Mouse (Mus musculus) kidney, embryonic 14.5 days (tissue): ENCODE results near the gene Omt2a. TPM values are rescaled to one million over a fixed set of nuclear protein-coding genes. Genes with fewer than 3 reads are reported as not detected.
"Not testable (repeated sequence)": the region's sequence is repeated elsewhere in the genome, so short reads cannot be mapped to it uniquely, and the experiment has no call there.

Experiments used
- ATAC-seq: fragments of 200-750 bp; cut with Nextera tagmentation; 2 replicates; pipeline ENCODE4 v1.8.0; 2017; ENCODE audit warnings: moderate number of reproducible peaks, mild to moderate bottlenecking, moderate TSS enrichment, moderate library complexity; ENCODE audit not compliant: low FRiP score, low TSS enrichment
- H3K27ac ChIP-seq: fragments of 300-500 bp; sonication (generic); 2 replicates; pipeline ENCODE4 v1.5.1; 2014; ENCODE audit warnings: low read depth, mild to moderate bottlenecking, low read length, moderate library complexity, mixed read lengths
- H3K27me3 ChIP-seq: fragments of 300-500 bp; sonication (generic); 2 replicates; pipeline ENCODE4 v1.6.1; 2014; ENCODE audit warnings: mild to moderate bottlenecking, low read length; ENCODE audit not compliant: control insufficient read depth, insufficient read depth
- H3K36me3 ChIP-seq: fragments of 300-500 bp; sonication (generic); 2 replicates; pipeline ENCODE4 v1.6.1; 2014; ENCODE audit warnings: low read length, mixed read lengths; ENCODE audit not compliant: control insufficient read depth, insufficient read depth
- H3K4me1 ChIP-seq: fragments of 300-500 bp; sonication (generic); 2 replicates; pipeline ENCODE4 v1.6.1; 2014; ENCODE audit warnings: low read length, mixed read lengths; ENCODE audit not compliant: control insufficient read depth, insufficient read depth
- H3K4me2 ChIP-seq: fragments of 300-500 bp; sonication (generic); replicated peaks from 2 replicates; pipeline ENCODE4 v1.6.1; 2014; ENCODE audit warnings: low read depth, mild to moderate bottlenecking, low read length
- H3K4me3 ChIP-seq: fragments of 300-500 bp; sonication (generic); 2 replicates; pipeline ENCODE4 v1.5.1; 2014; ENCODE audit warnings: mild to moderate bottlenecking, low read length
- H3K9ac ChIP-seq: fragments of 300-500 bp; sonication (generic); 2 replicates; pipeline ENCODE4 v1.6.1; 2014; ENCODE audit warnings: low read depth, mild to moderate bottlenecking, low read length, moderate library complexity
- H3K9me3 ChIP-seq: fragments of 300-500 bp; sonication (generic); 2 replicates; pipeline ENCODE4 v1.6.1; 2016; ENCODE audit warnings: low read length; ENCODE audit not compliant: control insufficient read depth
- WGBS: fragments of 180-500 bp; shearing (Covaris S2); extraction: QIAGEN DNeasy Blood & Tissue Kit; methylation state at CpG from one replicate; pipeline ENCODE4 v1.1.7; 2014; 5-methylcytosine and 5-hydroxymethylcytosine counted together
- polyA plus RNA-seq: library from polyadenylated mRNA; unstranded; fragments of >200 nt; fragmentation: Nextera tagmentation; extraction: Ambion mirVana; gene quantifications from 2 replicates; pipeline ENCODE4 v1.2.1, GENCODE M21; 2014

Gene Omt2a
- polyA plus RNA-seq, 1 experiment from 2014 or later = not detected

DNA sequence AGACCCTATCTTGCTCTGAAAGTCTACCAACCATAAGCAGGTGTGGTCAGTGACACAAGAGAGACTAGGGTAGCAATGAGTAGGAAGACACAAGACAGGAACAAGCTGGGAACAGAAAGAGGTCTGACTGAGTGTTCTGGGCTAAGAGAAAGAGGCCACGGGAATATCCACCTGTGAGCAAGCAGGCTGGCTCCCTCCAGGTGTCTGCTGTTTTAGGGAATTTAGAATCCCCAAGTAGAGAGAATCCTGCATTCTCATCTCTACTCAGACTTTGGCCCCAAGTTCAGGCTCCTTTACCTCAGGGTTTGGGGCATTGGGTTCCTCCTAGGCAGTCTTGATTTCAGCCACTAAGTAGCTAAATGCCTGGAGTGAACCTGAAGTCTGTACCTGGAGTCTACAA is 12.7 kb upstream of the Omt2a start, which contains the start of gene Omt2b:
Gene Omt2b, plus strand, starts transcription at position 301 of the 400 bp plus-strand sequence.
- H3K9me3 ChIP-seq, H3K4me3 ChIP-seq, H3K36me3 ChIP-seq, H3K27ac ChIP-seq, H3K4me2 ChIP-seq, H3K27me3 ChIP-seq, ATAC-seq, H3K4me1 ChIP-seq, H3K9ac ChIP-seq: not testable (repeated sequence)
- WGBS = 83% methylated on average over 1 of the region's 1 CpGs

DNA sequence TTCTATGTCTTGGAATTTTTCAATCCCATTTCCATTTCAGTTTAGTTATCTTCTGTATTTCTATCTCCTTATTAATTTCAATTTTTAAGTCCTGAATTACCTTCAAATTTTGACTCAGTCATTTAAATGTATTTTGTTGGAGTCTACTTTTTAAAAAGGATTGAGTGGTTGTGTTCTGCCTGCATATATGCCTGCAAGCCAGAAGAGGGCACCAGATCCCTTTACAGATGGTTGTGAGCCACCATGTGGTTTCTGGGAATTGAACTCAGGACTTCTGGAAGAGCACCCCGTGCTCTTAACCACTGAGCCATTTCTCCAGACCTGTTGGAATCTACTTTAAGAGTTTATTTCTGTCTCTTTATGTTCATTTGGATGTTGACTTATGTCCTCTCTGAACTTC is 4.9 kb upstream of the Omt2a start:
- ATAC-seq = no peak
- WGBS = 33% methylated on average over 1 of the region's 1 CpGs
- Histone ChIP-seq H3K9me3 (no peaks in the 10 kb centered on the region), H3K27me3 (no peaks in the 10 kb centered on the region), H3K4me2 (no peak overlapping the region), H3K9ac (no peak overlapping the region), H3K4me3 (no peak overlapping the region), H3K36me3 (no peaks in the 10 kb centered on the region), H3K4me1 (no peaks in the 10 kb centered on the region), H3K27ac (no peak overlapping the region)

DNA sequence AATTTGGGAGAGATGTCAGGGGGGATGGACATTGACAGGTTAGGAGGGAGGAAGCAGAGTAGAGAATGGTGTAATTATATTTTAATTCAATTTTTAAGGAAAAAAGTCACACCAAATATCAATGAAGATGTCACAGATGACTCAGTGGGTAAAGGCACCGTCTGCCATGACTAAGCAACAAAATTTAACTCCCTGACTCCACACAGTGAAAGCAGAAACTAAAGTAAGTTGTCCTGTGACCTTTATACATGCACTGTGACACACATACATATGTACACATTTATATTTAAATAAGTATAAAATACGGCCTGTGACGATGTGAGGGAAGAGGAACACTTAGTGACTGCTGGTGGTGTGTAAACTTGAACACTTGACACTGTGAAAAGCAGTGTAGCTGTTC is 6.5 kb downstream of the Omt2a start:
- not testable (repeated sequence) for H3K4me3 ChIP-seq, H3K4me2 ChIP-seq, H3K27me3 ChIP-seq, H3K9me3 ChIP-seq, H3K4me1 ChIP-seq, H3K36me3 ChIP-seq, ATAC-seq, H3K9ac ChIP-seq, H3K27ac ChIP-seq
- 87% methylated on average over 3 of the region's 3 CpGs for WGBS

DNA sequence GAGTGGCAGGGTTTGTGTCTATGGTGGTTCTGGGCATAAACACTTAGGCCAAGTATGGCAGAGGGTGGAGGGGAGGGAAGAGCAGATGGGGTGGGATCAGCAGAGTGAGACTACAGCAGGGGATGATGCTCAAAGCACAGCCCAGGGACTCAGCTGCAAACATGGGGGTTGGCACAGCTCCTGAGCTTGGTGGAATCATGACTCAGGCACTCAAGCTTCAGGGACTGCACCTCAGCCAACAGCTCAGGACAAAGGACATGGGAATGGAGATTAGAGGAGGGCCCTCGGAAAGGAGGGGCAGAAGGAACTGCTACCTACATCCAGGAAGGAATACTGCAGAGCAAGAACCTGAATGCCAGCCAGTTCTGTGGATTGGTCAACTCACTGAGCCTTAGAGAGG is 15.5 kb downstream of the Omt2a start:
- not testable (repeated sequence) for H3K9ac ChIP-seq, H3K36me3 ChIP-seq, H3K4me1 ChIP-seq, H3K9me3 ChIP-seq, H3K4me2 ChIP-seq, H3K27ac ChIP-seq, ATAC-seq, H3K27me3 ChIP-seq, H3K4me3 ChIP-seq
- 80% methylated on average over 1 of the region's 1 CpGs for WGBS

DNA sequence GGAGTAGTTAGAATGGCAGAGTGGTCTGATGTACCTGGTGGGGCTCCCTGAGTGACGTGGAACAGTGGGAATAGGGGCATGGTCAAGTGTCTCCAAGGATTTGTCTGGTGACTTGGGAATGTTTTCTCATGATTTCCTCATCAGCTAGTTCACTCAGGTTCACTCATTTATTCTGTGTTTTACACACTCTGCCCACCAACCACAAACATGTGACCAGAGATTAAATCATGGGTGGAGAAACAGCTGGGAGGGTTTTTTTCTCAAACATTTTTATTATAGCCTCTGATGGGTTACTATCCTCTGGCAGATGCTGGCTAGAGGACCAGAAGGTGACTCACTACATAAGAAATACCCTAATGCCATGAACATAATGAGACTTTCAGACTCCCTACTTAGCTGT is 16.4 kb downstream of the Omt2a start:
- 80% methylated on average over 1 of the region's 1 CpGs for WGBS
- no peak for ATAC-seq
- no peak overlapping the region for H3K9ac ChIP-seq

DNA sequence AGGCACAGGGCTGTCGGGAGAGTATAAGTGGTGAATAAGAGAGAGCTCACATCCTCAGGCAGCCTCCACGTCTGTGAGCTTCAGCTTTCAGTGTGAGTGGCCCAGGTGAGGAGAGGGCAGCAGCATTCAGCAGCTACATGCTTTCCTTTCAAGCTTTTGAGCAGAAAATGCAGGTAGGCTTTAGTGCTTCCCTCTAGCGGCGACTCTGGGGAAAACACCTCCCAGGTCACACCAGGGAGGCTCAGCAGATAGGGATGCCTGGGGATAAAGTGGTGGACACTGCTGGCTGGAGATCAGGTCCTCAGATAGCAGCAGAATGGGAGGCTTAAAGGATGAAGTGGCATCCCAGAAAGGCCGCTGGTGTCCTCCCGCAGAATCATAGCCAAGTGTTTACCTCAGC is 18.5 kb downstream of the Omt2a start:
- not testable (repeated sequence) for H3K27ac ChIP-seq, H3K27me3 ChIP-seq, H3K36me3 ChIP-seq, ATAC-seq, H3K9ac ChIP-seq, H3K4me3 ChIP-seq, H3K9me3 ChIP-seq, H3K4me2 ChIP-seq, H3K4me1 ChIP-seq
- WGBS = 13% methylated on average over 6 of the region's 6 CpGs

More for the DNA sequence above, 16.4 kb downstream of the Omt2a start:
- Histone ChIP-seq H3K4me3 (no peak overlapping the region), H3K4me2 (no peak overlapping the region), H3K36me3 (no peaks in the 10 kb centered on the region), H3K4me1 (no peaks in the 10 kb centered on the region), H3K27ac (no peak overlapping the region), H3K27me3 (no peaks in the 10 kb centered on the region), H3K9me3 (no peaks in the 10 kb centered on the region)

DNA sequence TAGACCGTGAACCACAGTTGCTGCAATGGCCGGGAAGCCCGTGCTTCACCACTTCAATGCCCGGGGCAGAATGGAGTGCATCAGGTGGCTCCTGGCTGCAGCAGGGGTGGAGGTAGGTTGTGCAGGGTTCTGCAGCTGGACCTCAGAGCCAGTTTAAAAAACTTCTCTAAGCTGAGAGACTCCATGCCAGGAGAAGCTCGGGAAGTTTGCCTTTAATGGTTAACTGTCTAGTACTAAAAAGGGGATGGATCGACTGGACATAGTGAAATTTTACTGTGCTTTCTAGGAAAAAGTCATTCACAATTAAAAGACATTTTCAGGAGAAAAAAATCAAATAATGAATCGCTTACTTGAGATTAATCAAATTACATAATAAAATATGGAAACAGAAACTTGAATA is 19.8 kb downstream of the Omt2a start:
- WGBS = 66% methylated on average over 4 of the region's 7 CpGs
- not testable (repeated sequence) for H3K27me3 ChIP-seq, H3K4me3 ChIP-seq, H3K9me3 ChIP-seq, H3K27ac ChIP-seq, H3K4me1 ChIP-seq, H3K36me3 ChIP-seq, ATAC-seq, H3K9ac ChIP-seq, H3K4me2 ChIP-seq

DNA sequence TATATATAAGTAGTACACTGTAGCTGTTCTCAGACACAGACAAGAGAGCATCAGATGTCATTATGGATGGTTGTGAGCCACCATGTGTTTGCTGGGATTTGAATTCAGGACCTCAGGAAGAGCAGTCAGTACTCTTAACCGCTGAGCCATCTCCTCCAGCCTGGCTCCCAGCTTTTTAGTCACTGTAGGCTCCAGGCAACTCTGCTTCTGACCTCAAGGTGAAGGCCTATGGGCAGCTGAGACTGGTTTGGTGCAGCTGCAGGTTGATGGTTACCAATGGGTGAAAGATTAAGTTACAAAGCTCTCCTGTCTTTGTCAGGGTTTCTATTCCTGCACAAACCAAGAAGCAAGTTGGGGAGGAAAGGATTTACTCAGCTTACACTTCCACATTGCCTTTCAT is 20.9 kb downstream of the Omt2a start:
- not testable (repeated sequence) for H3K9ac ChIP-seq, H3K36me3 ChIP-seq, H3K9me3 ChIP-seq, H3K27ac ChIP-seq, H3K27me3 ChIP-seq, H3K4me3 ChIP-seq, H3K4me1 ChIP-seq, ATAC-seq, H3K4me2 ChIP-seq
- 72% methylated on average over 1 of the region's 1 CpGs for WGBS

DNA sequence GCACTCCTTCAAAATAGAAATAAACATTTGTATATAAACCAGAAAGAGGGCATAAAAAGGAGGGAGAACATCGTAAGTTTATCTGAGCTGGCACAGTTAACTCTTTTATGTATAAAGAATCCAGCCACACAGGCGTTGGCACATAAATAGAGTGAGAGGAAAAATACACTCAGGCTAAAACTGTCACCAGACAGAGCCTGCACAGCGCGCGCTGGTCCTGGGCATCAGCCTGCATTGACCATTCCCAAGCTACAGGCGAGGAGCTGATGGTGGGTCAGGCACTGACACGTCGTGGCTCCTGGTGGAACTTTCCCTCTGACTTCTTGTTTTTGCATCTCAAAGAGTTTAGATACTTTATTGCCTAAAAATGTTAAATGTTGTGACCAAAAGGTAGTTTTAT is 22.1 kb downstream of the Omt2a start:
- H3K36me3 ChIP-seq, H3K9ac ChIP-seq, H3K27ac ChIP-seq, H3K4me3 ChIP-seq, H3K4me1 ChIP-seq, H3K27me3 ChIP-seq, ATAC-seq, H3K4me2 ChIP-seq, H3K9me3 ChIP-seq: not testable (repeated sequence)
- WGBS = 88% methylated on average over 8 of the region's 8 CpGs

DNA sequence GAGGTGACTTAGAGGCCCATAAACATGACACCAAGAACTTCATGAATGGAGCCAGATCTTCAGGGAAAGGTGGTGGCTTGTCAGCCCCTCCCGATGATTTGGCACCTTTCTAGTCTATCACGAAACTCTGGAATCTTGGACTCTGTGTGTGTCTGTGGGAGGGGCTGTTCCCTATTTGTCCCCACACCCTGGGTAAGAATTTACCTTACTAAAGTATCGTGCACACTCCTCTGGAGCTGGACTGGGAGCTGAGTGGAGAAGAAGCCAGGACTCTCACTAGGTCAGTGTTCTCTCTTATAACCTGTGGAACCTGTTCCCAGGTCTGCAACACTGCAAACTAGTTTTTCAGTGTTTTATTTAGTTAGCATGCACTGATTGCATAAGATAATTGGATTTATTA is 24.9 kb downstream of the Omt2a start, which contains the start of gene Gm10639:
Gene Gm10639, plus strand, starts transcription at position 201 of the 400 bp plus-strand sequence.
- not testable (repeated sequence) for H3K4me2 ChIP-seq, H3K4me3 ChIP-seq, H3K27me3 ChIP-seq, H3K36me3 ChIP-seq, ATAC-seq, H3K27ac ChIP-seq, H3K9ac ChIP-seq, H3K4me1 ChIP-seq, H3K9me3 ChIP-seq
- 76% methylated on average over 3 of the region's 3 CpGs for WGBS
